Mouse (Mus musculus): Measurements from ENCODE around the gene Gtpbp3. TPM values are rescaled to one million over a fixed set of nuclear protein-coding genes. Genes with fewer than 3 reads are reported as not detected.

The Gtpbp3 gene
- polyA plus RNA-seq, 1 experiment from 2014 or later = 25.0 TPM

- H3K4me1 ChIP-seq = peaks cover 35% of the 10 kb centered on the region
- ATAC-seq (ENCODE audit: low FRiP score, low read depth) = no peak
- WGBS = 5% methylated on average over 16 of the region's 16 CpGs
- no peak overlapping the region for H3K27ac ChIP-seq
- no peaks in the 10 kb centered on the region for H3K9me3 ChIP-seq
- H3K4me2 ChIP-seq (replicated peaks) = peak overlapping the region; percentile 92
- H3K36me3 ChIP-seq = peaks cover 38% of the 10 kb centered on the region
- H3K27me3 ChIP-seq = no peaks in the 10 kb centered on the region
- H3K4me3 ChIP-seq = peak overlapping the region; percentile 87
- H3K9ac ChIP-seq = peak overlapping the region; percentile 88
Measured at GRCm38 (mm10) chr8:71462786-71463185, 25.1 kb upstream of the Gtpbp3 start.

GRCm38 (mm10) chr8:71463188-71464033, 24.5 kb upstream of the Gtpbp3 start, which contains the start of gene Abhd8:
TSS of gene Abhd8 (minus strand) at chr8:71463655.
- Histone ChIP-seq H3K9ac (peak within 1 kb of the TSS; percentile 88), H3K27me3 (no peaks in the 10 kb centered on the region), H3K36me3 (peaks cover 32% of the 10 kb centered on the region), H3K9me3 (no peaks in the 10 kb centered on the region), H3K4me3 (peak within 1 kb of the TSS; percentile 87), H3K4me1 (peaks cover 35% of the 10 kb centered on the region), H3K4me2 (replicated peaks) (peak within 1 kb of the TSS; percentile 92), H3K27ac (peak within 1 kb of the TSS; percentile 80)
- peak; percentile 89 for ATAC-seq (ENCODE audit: low FRiP score, low read depth)
- WGBS = under 1% methylated on average over 55 of the region's 55 CpGs

- Histone ChIP-seq H3K9me3 (no peaks in the 10 kb centered on the region), H3K4me2 (replicated peaks) (peak within 1 kb of the TSS; percentile 92), H3K27me3 (no peaks in the 10 kb centered on the region), H3K4me1 (peaks cover 34% of the 10 kb centered on the region), H3K36me3 (peaks cover 18% of the 10 kb centered on the region), H3K4me3 (peak within 1 kb of the TSS; percentile 87), H3K27ac (peak within 1 kb of the TSS; percentile 80), H3K9ac (peak within 1 kb of the TSS; percentile 88)
- peak; percentile 75 for ATAC-seq (ENCODE audit: low FRiP score, low read depth)
- under 1% methylated on average over 59 of the region's 59 CpGs for WGBS
Measured at GRCm38 (mm10) chr8:71464513-71465500, 23.1 kb upstream of the Gtpbp3 start, which contains the start of gene Mrpl34. TSS of gene Mrpl34 (plus strand) at chr8:71464959.

GRCm38 (mm10) chr8:71465733-71466132, 22.2 kb upstream of the Gtpbp3 start:
- WGBS = 81% methylated on average over 8 of the region's 8 CpGs
- Histone ChIP-seq H3K4me3 (peak overlapping the region; percentile 87), H3K9me3 (no peaks in the 10 kb centered on the region), H3K4me1 (peaks cover 43% of the 10 kb centered on the region), H3K27me3 (no peaks in the 10 kb centered on the region), H3K9ac (no peak overlapping the region), H3K36me3 (peaks cover 11% of the 10 kb centered on the region), H3K4me2 (replicated peaks) (peak overlapping the region; percentile 92), H3K27ac (no peak overlapping the region)
- no peak for ATAC-seq (ENCODE audit: low FRiP score, low read depth)

- Histone ChIP-seq H3K9me3 (no peaks in the 10 kb centered on the region), H3K9ac (no peak overlapping the region), H3K4me1 (peaks cover 45% of the 10 kb centered on the region), H3K4me3 (0 out of 2 replicates have a peak overlapping the region, but pooled peaks have one; percentile 87), H3K4me2 (replicated peaks) (no peak overlapping the region), H3K27me3 (no peaks in the 10 kb centered on the region), H3K27ac (no peak overlapping the region), H3K36me3 (peaks cover 11% of the 10 kb centered on the region)
- 94% methylated on average over 5 of the region's 5 CpGs for WGBS
- ATAC-seq (ENCODE audit: low FRiP score, low read depth) = no peak
Measured at GRCm38 (mm10) chr8:71466198-71466597, 21.7 kb upstream of the Gtpbp3 start.

GRCm38 (mm10) chr8:71467201-71467600, 20.7 kb upstream of the Gtpbp3 start:
- peaks cover 41% of the 10 kb centered on the region for H3K4me1 ChIP-seq
- WGBS = 91% methylated on average over 2 of the region's 2 CpGs
- H3K9ac ChIP-seq = no peak overlapping the region
- ATAC-seq (ENCODE audit: low FRiP score, low read depth) = no peak
- H3K4me2 ChIP-seq (replicated peaks) = no peak overlapping the region
- peaks cover 15% of the 10 kb centered on the region for H3K36me3 ChIP-seq
- no peak overlapping the region for H3K27ac ChIP-seq
- no peak overlapping the region for H3K4me3 ChIP-seq
- H3K27me3 ChIP-seq = no peaks in the 10 kb centered on the region
- H3K9me3 ChIP-seq = no peaks in the 10 kb centered on the region

- Histone ChIP-seq H3K36me3 (peaks cover 23% of the 10 kb centered on the region), H3K27ac (no peak overlapping the region), H3K9ac (no peak overlapping the region), H3K4me2 (replicated peaks) (no peak overlapping the region), H3K4me1 (peaks cover 34% of the 10 kb centered on the region), H3K9me3 (no peaks in the 10 kb centered on the region), H3K4me3 (no peak overlapping the region), H3K27me3 (no peaks in the 10 kb centered on the region)
- 81% methylated on average over 1 of the region's 1 CpGs for whole genome bisulfite sequencing
- ATAC-seq (ENCODE audit: low FRiP score, low read depth) = no peak
Measured at GRCm38 (mm10) chr8:71468001-71468400, 19.9 kb upstream of the Gtpbp3 start.

GRCm38 (mm10) chr8:71468916-71469315, 19.0 kb upstream of the Gtpbp3 start, which contains the start of gene Dda1:
TSS of gene Dda1 (plus strand) at chr8:71469199.
- H3K4me3 ChIP-seq = peak within 1 kb of the TSS; percentile 77
- H3K27ac ChIP-seq = 0 out of 2 replicates have a peak within 1 kb of the TSS, but pooled peaks have one; percentile 28
- ATAC-seq (ENCODE audit: low FRiP score, low read depth) = peak; percentile 91
- peak within 1 kb of the TSS; percentile 94 for H3K4me2 ChIP-seq (replicated peaks)
- H3K27me3 ChIP-seq = no peaks in the 10 kb centered on the region
- H3K4me1 ChIP-seq = peaks cover 31% of the 10 kb centered on the region
- peaks cover 32% of the 10 kb centered on the region for H3K36me3 ChIP-seq
- WGBS = 0% methylated on average over 51 of the region's 52 CpGs
- H3K9ac ChIP-seq = peak within 1 kb of the TSS; percentile 76
- no peaks in the 10 kb centered on the region for H3K9me3 ChIP-seq

GRCm38 (mm10) chr8:71469411-71469810, 18.5 kb upstream of the Gtpbp3 start:
- peaks cover 26% of the 10 kb centered on the region for H3K4me1 ChIP-seq
- peak overlapping the region; percentile 76 for H3K9ac ChIP-seq
- peak overlapping the region; percentile 77 for H3K4me3 ChIP-seq
- WGBS = 1% methylated on average over 24 of the region's 24 CpGs
- peak overlapping the region; percentile 94 for H3K4me2 ChIP-seq (replicated peaks)
- H3K27me3 ChIP-seq = no peaks in the 10 kb centered on the region
- peak; percentile 12; the same call in 1 of the 2 replicates for ATAC-seq (ENCODE audit: low FRiP score, low read depth)
- H3K36me3 ChIP-seq = peaks cover 37% of the 10 kb centered on the region
- H3K27ac ChIP-seq = 0 out of 2 replicates have a peak overlapping the region, but pooled peaks have one; percentile 28
- H3K9me3 ChIP-seq = no peaks in the 10 kb centered on the region

GRCm38 (mm10) chr8:71470146-71470912, 17.6 kb upstream of the Gtpbp3 start:
- Histone ChIP-seq H3K27ac (no peak overlapping the region), H3K27me3 (no peaks in the 10 kb centered on the region), H3K4me2 (replicated peaks) (peak overlapping the region; percentile 94), H3K9ac (peak overlapping the region; percentile 76), H3K4me1 (peaks cover 26% of the 10 kb centered on the region), H3K9me3 (no peaks in the 10 kb centered on the region), H3K36me3 (peaks cover 46% of the 10 kb centered on the region), H3K4me3 (peak overlapping the region; percentile 77)
- 86% methylated on average over 3 of the region's 3 CpGs for WGBS
- no peak for ATAC-seq (ENCODE audit: low FRiP score, low read depth)

GRCm38 (mm10) chr8:71470913-71471255, 17.0 kb upstream of the Gtpbp3 start:
- WGBS = 75% methylated on average over 5 of the region's 5 CpGs
- Histone ChIP-seq H3K36me3 (peaks cover 47% of the 10 kb centered on the region), H3K4me3 (no peak overlapping the region), H3K27ac (no peak overlapping the region), H3K9ac (no peak overlapping the region), H3K4me2 (replicated peaks) (peak overlapping the region; percentile 94; the same call in 1 of the 2 replicates), H3K27me3 (no peaks in the 10 kb centered on the region), H3K9me3 (no peaks in the 10 kb centered on the region), H3K4me1 (peaks cover 26% of the 10 kb centered on the region)
- ATAC-seq (ENCODE audit: low FRiP score, low read depth) = no peak

Data from limb, embryonic 13.5 days (tissue).